Mouse (Mus musculus): Measurements from ENCODE around the gene Tnrc6b.
A peak's percentile ranks its signal among the peaks of the same experiment; 100 is the strongest.

DNA sequence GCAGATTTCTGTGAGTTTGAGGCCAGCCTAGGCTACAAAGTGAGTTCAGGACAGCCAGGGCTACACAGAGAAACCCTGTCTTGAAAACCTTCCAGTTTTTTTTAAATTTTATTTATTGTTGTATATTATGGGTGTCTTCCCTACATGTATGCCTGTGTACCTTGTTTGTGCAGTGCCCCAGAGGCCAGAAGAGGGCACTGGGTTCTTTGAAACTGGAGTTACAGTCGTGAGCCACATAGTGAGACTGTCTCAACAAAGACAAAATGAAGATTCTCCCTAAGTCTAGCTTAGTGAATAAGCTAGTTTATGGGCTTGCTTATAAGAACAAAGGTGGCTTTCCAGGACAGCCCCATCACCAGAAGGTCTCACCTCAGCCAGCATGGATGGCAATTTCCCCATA, 25.4 kb downstream of the Tnrc6b start:
- TF ChIP-seq CTCF (IDR thresholded peaks at IDR 0.05; ENCODE audit: low read depth): peak; percentile 66
- no peak for TF ChIP-seq EP300 (IDR thresholded peaks at IDR 0.05; ENCODE audit: low read depth)
